In the genomic region with DNA sequence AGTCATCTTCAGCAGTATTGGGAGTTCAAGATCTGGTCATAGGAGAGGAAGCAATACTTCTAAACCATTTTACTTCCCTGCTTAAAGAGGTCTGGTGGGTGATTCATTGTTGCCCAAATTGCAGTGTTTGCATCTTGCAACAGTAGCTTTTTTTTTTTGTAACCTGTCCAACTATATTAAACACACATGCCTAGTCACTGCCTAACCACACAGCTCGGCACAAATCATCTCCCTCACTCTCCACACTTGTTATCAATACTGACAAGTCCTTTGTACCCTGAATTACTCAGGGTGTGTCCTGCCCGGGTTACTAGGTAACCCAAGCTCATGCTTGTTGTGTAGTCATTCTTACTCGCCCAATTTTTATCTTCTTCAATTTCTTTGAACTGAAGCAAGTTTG, we compare ENCODE assay signal across 12 mouse cellular contexts. TPM values are rescaled to one million over a fixed set of nuclear protein-coding genes. Genes with fewer than 3 reads are reported as not detected.
DNase-seq lines count a peak whose midpoint lies in the region; ATAC-seq and TF ChIP-seq lines count a peak whose summit lies in the region.
"Had no signal": no experiment of that assay in that cellular context is flagged by ENCODE, and none has a peak within 500 bp of the region (broad histone marks: within the 10 kb centered on the region; RNA-seq: fewer than 3 reads in every experiment).

No protein-coding gene starts in this region.

- H3K4me1 ChIP-seq in liver, postnatal 0 days (ENCODE audit: insufficient read depth): peaks cover 11% of the 10 kb centered on the region
- H3K4me1 ChIP-seq in stomach, postnatal 0 days (replicated peaks; ENCODE audit: control insufficient read depth, insufficient read depth): no peaks in the 10 kb centered on the region

- DNase-seq in adrenal gland, adult 2 months: peak; percentile 39
- no peak for DNase-seq in adrenal gland, postnatal 4 days (ENCODE audit: low spot score in 2 of 2)
- DNase-seq in liver, postnatal 0 days: no peak
- peak; percentile 24 for DNase-seq in stomach, postnatal 0 days (ENCODE audit: low spot score)
- DNase-seq in cerebellum, postnatal 4 days (ENCODE audit: low spot score in 2 of 2): no peak
- no peak for DNase-seq in embryo, embryonic 11 days
- no peak for DNase-seq in layer of hippocampus, adult 9-11 months
- DNase-seq: heart, adult 18-20 months; kidney, postnatal 25 days had no signal

- no peaks in the 10 kb centered on the region for H3K9me3 ChIP-seq in liver, postnatal 0 days (ENCODE audit: low read length)
- no peaks in the 10 kb centered on the region for H3K9me3 ChIP-seq in stomach, postnatal 0 days (ENCODE audit: control insufficient read depth, low read length)

- TF ChIP-seq EP300 in liver, postnatal 0 days (IDR thresholded peaks at IDR 0.05; ENCODE audit: low read depth): no peak
- TF ChIP-seq EP300 in stomach, postnatal 0 days (optimal IDR thresholded peaks at IDR 0.05): no peak

- 28% methylated on average over 3 of the region's 3 CpGs for WGBS in liver, postnatal 0 days (ENCODE audit: insufficient replicate concordance)
- 38% methylated on average over 3 of the region's 3 CpGs for WGBS in stomach, postnatal 0 days

- no peak overlapping the region for H3K4me3 ChIP-seq in liver, postnatal 0 days (ENCODE audit: low read depth, low read length)
- H3K4me3 ChIP-seq in stomach, postnatal 0 days (ENCODE audit: low read depth, low read length): no peak overlapping the region
- H3K4me3 ChIP-seq: left cerebral cortex, adult 2 months had no signal

- H3K4me2 ChIP-seq in liver, postnatal 0 days (ENCODE audit: low read depth, low read length): no peak overlapping the region
- no peak overlapping the region for H3K4me2 ChIP-seq in stomach, postnatal 0 days (replicated peaks; ENCODE audit: low read depth)
- H3K4me2 ChIP-seq: midbrain, embryonic 11.5 days had no signal

- TF ChIP-seq CTCF in liver, postnatal 0 days (IDR thresholded peaks at IDR 0.05; ENCODE audit: low read depth): no peak
- TF ChIP-seq CTCF in stomach, postnatal 0 days (IDR thresholded peaks at IDR 0.05; ENCODE audit: low read depth): no peak

- H3K36me3 ChIP-seq in liver, postnatal 0 days (replicated peaks; ENCODE audit: insufficient read depth, low read length): no peaks in the 10 kb centered on the region
- no peaks in the 10 kb centered on the region for H3K36me3 ChIP-seq in stomach, postnatal 0 days (ENCODE audit: control insufficient read depth, insufficient read depth, low read length)

- ATAC-seq in hematopoietic stem cell, adult 5-6 weeks (replicated peaks in 1 of 2; ENCODE audit: insufficient read depth in 1 of 2, low FRiP score in 2 of 2, low TSS enrichment in 1 of 2, low read depth in 1 of 2, poor library complexity in 2 of 2, severe bottlenecking in 2 of 2): peak; percentile 69 to 79
- ATAC-seq in liver, postnatal 0 days: peak; percentile 97
- ATAC-seq in stomach, postnatal 0 days (ENCODE audit: low FRiP score, low TSS enrichment): peak; percentile 79

- H3K27me3 ChIP-seq in liver, postnatal 0 days (ENCODE audit: insufficient read depth, low read length): no peaks in the 10 kb centered on the region
- no peaks in the 10 kb centered on the region for H3K27me3 ChIP-seq in stomach, postnatal 0 days (ENCODE audit: control insufficient read depth, insufficient read depth, low read length)

- no peak overlapping the region for H3K27ac ChIP-seq in liver, postnatal 0 days (ENCODE audit: low read depth)
- no peak overlapping the region for H3K27ac ChIP-seq in stomach, postnatal 0 days (replicated peaks)
- H3K27ac ChIP-seq: left cerebral cortex, adult 2 months had no signal

- H3K9ac ChIP-seq in liver, postnatal 0 days (replicated peaks): no peak overlapping the region
- no peak overlapping the region for H3K9ac ChIP-seq in stomach, postnatal 0 days (ENCODE audit: low read length)

RNA-seq across cellular contexts. Expression of a gene that starts 15.5 kb away (rescaled TPM):
- total RNA-seq in adrenal gland, adult 2 months (2021): 10 to 100 TPM; 34.8 to 41.6 TPM
- polyA plus RNA-seq in adrenal gland, adult 2 months (2012; rRNA removed): 17.6 and 20.3 TPM in 2 replicates
- 10 to 100 TPM; 58.8 to 59.0 TPM for total RNA-seq in adrenal gland, postnatal 4 days (2021)
- total RNA-seq in hematopoietic stem cell, adult 5-6 weeks (2017): 43.1 and 44.5 TPM in 2 replicates
- polyA plus RNA-seq in liver, postnatal 0 days (2015; fragmentation: Nextera tagmentation; extraction: Ambion mirVana): 9.3 and 9.9 TPM in 2 replicates
- 23.1 and 24.2 TPM in 2 replicates for polyA plus RNA-seq in stomach, postnatal 0 days (2015; fragmentation: Nextera tagmentation; extraction: Ambion mirVana)

Comparison
In these comparisons a context has a peak if more than half of its experiments do, and no peak if none do; other contexts are left out.
1. DNase-seq: peak in adrenal gland, adult 2 months (single experiment) and stomach, postnatal 0 days (single experiment); none in adrenal gland, postnatal 4 days (0 of 2), liver, postnatal 0 days (single experiment), cerebellum, postnatal 4 days (0 of 2), embryo, embryonic 11 days (single experiment) and layer of hippocampus, adult 9-11 months (single experiment).
2. Peak in every context shown above with its lines, with median percentiles within 50 percentile points of each other: ATAC-seq.